Mouse (Mus musculus) ovary, postnatal 10 days (tissue): ENCODE data around the gene Helt.
A peak's percentile ranks its signal among the peaks of the same experiment; 100 is the strongest.

Experiments
- DNase-seq: peaks from one replicate; pipeline ENCODE4 v3.0.0; 2022; ENCODE audit warnings: low spot score

Helt gene

GRCm38 (mm10) chr8:46294181-46294892, at the start of gene Helt:
Helt (minus strand) TSS chr8:46294671.
- DNase-seq = no peak

DNA sequence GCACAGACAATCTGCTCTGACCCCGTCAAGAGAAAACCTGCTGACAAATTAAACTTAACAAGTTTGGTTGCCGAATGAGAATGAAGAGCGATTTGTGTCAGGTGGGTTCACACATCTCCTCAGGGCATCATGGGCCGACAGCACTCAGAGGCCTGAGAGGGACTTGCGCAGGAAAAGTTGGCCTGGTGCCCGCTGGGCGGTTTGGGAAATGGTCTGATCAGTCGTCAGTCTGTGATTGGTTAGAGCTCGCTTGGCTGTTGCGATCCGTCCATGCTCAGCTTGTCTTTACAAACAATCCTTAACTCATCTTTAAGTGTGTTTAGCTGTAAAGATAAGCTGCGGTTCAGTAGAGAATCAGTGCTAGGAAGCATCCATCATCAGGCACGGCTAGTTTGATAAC, 47.8 kb upstream of the Helt start:
- DNase-seq = no peak

DNA sequence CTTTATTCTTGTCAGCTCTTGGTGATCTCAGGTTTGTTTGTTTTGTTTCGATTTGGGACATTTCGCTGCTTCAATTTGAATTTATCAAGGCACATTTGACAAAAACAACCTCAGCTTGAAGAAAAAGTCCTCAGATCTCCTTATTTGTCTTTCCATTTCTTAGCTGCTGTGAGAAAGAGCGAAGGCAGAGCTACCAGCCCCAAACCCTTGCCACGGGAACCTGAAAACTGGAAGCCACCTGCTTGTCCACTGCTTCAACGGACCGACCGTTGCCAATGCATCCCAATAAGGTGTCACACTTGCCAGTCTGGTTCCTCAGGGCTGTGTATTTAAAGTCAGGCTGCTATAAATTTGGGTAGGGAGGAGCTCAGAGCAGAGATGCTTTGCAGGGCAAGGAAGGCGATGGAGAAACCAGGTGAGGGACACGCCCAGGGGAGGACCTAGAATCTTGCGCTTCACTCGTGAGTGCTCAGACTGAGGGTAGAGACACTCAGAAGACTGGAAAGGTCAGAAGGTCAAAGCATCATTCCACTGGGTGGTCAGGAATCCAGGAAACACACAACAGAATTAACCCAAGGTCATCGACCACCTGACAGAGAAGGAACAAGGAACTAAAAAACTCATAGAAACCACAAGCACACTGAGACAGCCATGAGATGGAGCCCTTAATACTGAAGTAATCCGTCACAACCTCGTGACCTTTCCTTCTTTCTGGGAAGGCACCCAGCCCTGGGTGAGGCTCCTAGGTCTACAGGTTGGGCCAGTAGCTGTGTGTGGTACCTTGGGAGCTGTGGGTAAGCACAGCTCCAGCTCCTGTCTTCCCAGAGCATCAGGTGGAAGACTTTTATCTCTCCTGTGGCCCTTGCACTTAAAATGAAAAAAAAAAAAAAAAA, 46.2 kb upstream of the Helt start:
- DNase-seq = no peak

DNA sequence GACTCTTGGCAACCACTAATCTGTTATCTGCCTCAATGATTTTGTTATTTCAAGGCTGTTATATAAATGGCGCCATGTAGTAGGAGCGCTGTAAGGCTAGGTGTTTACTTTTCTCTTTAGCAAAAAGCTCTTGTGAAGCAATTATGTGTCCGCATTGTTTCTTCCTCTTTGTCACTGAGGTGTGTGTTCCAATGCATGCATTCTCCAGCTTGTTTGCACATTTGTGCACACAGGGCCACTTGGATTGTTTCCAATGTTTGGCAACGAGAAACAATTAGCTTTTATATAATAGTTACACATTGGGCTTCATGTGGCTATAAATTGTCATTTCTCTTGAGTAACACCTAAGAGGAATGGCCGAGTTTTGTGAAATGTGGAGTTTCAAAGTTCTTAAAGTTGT, 44.8 kb upstream of the Helt start:
- no peak for DNase-seq

DNA sequence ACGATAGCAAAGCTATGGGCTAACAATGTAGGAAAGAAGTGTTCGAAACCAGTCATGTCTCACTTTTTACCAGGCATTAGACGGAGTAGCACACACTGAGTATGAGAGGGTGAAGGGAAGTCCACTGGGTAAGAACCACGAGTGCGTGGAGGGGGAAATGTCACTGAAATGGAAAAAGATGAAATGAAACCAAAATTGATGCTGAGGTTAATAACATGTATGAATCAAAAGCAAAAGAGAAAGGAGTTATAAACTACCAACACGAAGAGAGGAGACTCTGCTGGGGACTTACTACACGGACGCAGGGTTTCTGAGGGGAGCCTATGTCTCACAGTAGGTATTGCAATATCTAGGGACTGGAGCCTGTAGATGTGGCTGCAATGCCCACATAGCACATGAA, 41.9 kb upstream of the Helt start:
- DNase-seq = no peak

DNA sequence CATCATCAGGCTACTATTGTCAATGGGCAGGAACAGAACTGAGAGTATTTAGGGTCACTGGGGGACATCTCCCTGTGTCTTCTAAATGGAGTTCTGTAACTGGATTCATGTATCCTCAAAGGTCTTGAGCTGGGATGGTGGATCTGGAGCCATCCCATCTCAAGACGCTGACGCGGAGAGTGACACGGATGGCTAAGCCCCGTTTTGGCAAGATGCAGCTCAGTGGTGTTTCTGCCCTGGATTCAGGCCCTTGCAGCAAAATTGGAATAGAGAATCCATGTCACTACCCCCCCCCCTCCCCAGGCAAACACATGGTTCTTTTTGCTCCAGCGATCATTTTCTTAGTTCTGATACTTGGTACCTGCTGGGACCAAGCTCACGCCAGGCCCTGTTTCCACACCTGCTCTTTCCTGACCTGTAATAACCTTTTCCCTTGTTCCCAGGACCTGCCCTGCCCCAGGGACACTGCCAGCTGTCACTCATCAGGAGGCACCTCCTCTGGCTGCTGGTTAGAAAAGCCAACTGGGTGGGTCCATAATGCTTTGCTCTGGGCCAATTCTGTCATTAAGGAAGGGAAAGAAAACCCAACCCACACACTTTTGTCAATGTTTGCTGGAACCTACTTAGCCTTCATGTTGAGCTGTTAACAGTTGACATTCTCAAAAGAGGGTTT, 38.1 kb upstream of the Helt start:
- DNase-seq = no peak

- DNase-seq = no peak
Observed at GRCm38 (mm10) chr8:46331801-46332200, 37.3 kb upstream of the Helt start.

DNA sequence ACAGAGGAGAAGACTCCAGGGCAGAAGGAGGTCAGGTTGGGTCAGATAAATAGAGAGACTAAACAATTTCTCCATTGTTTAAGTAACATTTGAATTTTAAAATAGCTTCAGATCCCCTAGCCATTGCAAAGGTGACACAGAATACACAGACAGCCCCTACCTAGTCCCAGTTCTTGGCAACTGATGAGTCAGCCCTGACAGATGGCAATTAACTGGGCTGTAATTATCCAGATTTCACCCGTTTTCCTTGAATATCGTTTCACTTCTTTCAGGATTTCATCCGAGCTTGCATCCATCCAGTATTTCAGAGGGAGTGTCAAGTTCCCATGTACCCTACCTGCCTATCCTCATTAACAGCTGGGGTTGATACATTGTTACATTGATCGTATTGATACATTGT, 34.9 kb upstream of the Helt start:
- DNase-seq = no peak

GRCm38 (mm10) chr8:46327284-46327683, 32.8 kb upstream of the Helt start:
- no peak for DNase-seq

DNA sequence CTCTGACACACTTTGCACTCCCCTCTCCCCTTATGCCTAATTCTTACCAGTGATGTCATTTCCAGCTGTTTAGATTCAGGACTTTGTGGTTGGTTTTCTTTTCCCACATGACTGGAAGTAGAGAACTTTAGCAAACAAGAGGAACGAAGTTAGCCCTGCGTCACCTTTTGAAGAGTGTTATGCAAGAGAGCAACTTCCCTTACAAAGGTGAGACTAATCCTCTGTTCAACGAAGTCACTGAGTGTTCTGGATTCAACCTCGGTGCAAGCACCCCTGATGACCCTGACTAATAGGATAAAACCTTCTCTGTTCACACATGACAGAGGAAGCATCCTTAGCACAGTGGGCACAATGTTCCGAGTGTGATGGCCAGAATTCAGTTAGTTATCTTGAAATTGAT, 32.2 kb upstream of the Helt start:
- DNase-seq = no peak

- no peak for DNase-seq
Observed at GRCm38 (mm10) chr8:46324676-46325075, 30.2 kb upstream of the Helt start.

- DNase-seq = no peak
Observed at GRCm38 (mm10) chr8:46323672-46324191, 29.3 kb upstream of the Helt start.

DNA sequence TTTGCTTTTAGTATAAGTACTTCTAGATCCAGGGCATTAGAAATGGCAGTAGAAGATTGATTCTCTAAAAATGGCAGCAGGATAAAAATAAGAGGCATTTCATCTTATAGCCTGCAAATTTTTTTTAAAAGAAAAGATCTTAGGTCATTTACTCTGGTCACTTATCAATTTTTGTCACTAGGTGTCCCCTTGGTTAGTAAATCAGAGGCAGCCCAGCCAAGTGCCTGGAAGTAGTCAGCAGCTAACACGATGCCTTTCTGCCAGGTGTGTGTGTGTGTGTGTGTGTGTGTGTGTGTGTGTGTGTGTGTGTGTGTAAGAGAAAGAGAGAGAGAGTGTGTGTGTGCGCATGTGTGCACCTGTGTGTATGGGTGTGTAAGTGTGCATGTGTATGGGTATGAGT, 28.4 kb upstream of the Helt start:
- DNase-seq = no peak

DNA sequence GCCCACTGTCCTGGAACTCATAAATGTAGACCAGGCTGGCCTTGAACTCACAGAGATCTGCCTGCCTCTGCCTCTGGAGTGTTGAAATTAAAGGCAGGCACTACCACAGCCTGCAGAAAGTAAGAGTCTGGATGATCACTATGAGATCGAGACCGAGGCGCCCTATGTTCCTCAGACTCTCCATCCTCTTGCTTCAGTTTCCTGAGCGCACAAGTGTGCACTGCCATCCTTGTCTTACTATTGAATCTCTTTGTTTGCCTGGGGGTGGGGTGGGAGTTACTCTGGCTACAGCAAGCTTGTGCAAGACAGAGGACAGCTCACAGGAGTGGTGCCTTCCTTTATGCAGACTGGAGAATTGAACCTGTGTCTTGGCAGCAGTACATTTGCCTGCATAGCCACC, 27.9 kb upstream of the Helt start:
- no peak for DNase-seq

GRCm38 (mm10) chr8:46318802-46319201, 24.3 kb upstream of the Helt start:
- no peak for DNase-seq

DNA sequence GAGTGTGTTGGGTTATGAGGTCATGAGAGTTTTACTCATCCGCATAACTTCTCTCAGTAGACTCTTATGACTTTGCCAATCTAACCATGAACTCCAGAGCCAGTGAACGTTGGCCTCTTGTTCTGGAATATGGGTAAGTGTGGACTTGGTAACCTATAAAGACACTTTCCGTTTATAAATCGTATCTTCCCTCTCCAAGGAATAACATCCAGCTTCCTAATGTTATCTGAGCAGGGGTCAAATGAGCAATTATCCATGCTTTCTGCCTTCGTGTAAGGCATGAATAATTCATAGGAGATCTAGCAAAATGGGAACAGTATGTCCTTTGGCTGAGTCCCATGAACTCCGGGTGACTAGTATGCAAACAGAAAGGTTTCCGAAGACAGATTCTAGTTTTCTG, 22.7 kb upstream of the Helt start:
- no peak for DNase-seq

DNA sequence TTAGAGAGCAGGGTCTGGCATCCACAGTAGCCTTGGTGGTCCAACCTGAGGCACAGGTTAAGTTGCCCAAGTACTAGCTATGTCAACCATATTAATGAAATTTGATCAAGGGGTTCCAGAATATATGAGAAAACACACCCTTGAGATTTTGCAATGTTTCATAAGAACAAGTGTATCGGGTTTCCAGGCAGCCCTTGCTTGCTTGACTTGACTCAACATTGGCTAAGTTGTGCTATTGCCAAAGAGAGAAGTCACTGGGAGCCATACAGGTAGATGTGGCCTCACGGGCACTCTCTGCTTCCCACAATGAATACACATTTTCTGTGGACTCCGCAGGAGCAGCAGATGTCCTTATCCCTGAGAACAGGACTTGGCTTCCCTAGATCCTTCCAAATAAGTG, 19.3 kb upstream of the Helt start:
- DNase-seq = no peak

GRCm38 (mm10) chr8:46311159-46311558, 16.7 kb upstream of the Helt start:
- peak; percentile 39 for DNase-seq

- DNase-seq = no peak
Observed at GRCm38 (mm10) chr8:46308189-46308588, 13.7 kb upstream of the Helt start.

GRCm38 (mm10) chr8:46305733-46306349, 11.4 kb upstream of the Helt start:
- DNase-seq = no peak

DNA sequence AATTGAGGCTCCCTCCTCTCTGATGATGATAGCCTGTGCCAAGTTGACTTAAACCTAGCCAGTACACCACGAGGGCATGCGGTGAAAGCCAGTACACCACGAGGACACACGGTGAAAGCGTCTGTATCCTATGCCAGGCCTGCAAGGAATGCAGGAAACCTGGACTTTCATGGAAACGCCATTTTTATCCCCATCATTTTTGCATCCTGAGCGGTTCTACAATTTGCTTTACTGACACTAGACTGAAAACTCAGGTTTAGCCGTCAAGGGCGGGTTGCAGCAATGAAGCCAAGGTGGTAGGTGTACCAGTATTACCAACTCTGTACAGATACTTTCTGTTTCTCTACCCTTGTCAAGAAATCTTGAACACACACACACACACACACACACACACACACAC, 7.7 kb upstream of the Helt start:
- no peak for DNase-seq

GRCm38 (mm10) chr8:46298847-46299246, 4.4 kb upstream of the Helt start:
- DNase-seq = no peak
